Mouse (Mus musculus): ENCODE measurements around the gene Zfp316.

Zfp316 gene

DNA sequence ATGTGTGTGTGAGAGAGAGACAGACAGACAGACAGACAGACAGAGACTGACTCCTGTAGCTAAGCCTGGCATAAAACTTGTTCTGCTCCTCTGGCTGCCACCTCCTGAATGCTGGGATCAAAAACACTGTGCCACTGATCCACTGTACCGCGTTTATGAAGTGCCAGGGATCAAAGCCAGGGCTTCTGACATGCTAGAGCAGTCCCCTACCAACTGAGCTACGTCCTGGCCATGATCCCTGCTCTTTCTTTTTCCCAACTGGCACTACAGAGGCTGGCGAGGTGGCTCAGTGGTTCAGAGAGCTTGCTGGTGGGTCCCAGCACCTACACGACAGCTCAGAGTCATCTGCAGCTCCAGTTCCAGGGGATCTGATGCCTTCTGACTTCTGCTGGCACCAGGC lies 5.9 kb upstream of the Zfp316 start:
- no peak for DNase-seq

DNA sequence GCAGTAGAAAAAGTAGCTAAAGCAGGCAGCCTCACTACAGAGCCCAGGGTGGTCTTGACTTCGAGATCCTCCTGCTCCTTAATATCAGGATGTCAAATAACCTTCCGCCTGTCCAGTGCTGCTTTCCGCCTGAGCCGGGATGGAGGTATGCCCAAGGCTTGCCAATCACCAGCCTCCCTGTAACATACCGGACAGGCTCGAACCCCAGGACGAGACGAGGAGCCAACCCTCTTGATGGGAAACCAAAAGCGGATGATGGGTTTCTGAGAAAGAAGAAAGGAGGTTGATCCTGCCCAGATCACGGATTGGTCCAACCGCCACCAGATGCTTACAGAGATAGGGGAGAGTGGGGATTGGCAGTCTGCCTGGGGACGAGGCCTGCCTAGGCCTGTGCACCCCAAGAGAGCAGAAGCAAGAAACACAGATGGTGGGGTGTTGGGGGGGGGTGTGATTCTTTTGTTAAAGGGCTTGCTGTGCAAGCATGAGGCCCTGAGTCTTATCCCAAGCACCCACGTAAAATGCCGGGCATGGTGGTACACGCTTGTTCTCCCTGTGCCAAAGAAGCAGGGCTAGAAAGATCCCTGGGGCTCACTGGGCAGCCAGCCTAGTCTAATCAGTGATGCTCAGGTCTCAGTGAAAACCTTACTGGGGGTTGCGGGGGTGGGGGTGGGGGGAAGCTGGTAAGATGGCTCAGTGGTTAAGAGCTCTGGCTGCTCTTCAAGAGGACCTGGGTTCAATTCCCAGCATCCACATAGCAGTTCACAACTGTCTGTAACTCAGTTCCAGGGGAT lies 2.9 kb upstream of the Zfp316 start:
- no peak for DNase-seq

DNA sequence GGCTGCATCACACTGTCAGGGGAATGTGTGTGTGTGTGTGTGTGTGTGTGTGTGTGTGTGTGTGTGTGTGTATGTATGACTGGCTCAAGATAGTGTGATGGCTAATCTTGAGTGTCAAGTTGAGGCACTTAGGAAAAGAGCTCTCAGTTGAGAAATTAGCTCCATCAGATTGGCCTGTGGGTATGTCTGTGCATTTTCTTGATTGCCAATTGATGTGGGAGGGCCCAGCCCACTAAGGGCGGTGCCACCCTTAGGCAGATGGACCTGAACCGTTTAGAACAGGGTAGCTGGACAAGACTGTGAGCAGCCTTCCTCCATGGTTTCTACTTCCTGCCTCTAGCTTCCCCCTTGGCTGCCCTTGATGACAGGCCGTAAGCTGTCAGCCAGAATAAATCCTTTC lies 2.3 kb upstream of the Zfp316 start:
- no peak for DNase-seq

DNA sequence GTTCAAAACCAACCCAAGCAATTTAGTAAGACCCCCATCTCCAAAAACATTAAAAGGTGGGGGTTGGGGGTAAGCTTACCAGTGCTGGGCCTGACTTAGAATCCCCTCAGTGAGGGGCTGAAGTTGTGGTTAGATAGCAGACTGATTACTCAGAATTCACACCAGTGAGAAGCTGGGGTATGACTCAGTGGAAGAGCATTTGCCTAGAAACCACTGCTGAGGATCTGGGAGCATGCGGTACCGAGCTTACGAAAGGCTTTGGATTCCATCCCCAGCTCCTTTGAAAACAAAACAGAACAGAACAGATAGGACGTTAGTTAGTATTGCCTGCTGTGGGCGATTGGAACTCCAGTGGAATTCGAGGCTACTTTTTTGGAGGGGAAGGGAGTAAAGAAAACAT lies 1.8 kb upstream of the Zfp316 start:
- DNase-seq: no peak

DNA sequence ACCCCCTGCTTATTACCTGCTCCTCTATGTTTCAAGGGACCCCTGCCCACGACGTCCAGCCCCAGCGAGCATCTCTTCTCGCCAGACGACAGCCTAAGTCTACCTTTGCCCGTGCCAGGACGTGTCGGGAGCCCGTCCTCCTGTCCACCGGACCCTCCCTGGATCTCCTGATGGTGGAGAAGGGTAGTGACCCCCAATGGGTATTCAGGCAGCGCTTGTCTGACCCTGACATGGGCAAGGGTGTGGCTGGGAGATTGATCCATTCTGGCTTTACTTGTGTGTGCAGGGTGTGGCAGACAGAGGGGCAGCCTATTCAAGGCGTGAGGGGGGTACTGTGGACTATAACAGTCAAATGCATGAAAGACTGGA lies 313 bp upstream of the Zfp316 start:
- DNase-seq: no peak

DNA sequence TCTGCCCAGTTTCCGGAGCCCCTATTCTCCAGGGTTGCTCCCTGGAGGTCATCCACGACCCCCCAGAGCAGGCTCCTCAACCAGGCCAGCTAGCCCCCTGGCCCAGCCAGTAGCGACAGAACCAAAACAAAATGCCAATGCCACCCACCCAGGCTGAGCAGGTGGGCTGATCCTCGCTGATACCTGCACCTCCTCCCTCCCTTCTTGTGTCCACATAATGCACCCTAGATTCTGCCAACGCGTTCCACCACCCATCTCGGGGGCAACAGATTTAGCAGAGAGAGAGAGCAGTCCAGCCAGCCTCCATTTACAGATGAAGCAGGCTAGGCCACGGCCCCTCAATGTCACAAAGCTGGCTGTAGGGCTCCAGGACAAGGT lies 848 bp downstream of the Zfp316 start:
- DNase-seq: no peak

DNA sequence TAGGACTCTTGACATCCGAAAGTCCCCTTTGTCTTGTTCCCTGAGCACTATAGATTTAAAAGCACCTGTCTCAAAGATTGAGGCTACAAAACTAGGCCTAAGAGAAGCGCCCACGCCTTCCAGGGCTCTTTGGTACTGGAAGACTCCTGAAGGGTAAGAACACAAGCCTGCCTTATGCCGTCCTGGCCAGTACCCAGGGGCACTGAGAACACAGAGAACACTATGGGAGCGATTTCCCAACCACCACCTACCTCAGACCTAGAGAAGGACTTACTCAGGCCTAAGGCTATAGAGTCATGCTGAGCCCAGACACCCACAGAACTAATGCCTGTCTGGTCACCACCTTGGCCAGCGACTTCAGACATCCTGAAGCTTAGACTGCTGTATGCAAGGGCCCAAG lies 3.0 kb downstream of the Zfp316 start:
- DNase-seq: no peak

DNA sequence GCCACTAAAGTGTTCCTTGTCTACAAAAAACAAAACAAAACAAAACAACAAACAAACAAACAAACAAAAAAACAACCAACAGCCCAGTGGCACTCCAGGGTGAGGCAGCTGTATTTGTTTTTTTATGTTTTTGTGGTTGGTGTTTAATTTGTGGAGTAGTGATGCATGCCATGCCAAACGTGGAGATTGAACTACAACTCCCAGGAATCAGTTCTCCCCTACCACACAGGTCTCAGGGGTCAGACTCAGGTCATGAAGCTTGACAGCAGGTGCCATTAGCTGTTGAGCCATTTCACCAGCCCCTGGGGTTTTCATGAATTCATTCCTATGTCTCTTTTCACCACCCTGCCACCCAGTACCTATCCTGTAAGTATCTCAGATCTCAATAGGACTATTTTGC lies 4.4 kb downstream of the Zfp316 start:
- no peak for DNase-seq

DNA sequence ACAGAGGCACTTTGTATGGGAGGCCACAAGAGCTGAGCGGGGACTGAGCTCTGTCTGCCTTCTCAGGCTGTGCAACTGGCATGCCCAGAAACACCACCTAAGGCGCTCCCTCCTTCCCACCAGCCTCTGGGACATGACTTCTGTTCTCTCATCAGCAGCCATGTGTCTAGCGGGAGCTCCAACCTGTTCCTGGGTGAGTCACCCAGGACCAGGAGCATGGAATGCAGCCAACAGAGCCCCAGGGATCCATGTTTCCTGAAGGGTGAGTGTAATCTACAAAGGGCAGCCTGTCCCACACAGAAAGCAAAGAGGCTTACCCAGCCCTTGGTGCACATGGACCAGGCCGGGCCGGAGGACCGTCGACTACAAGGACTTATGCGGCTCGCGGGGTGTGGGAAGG lies 5.1 kb downstream of the Zfp316 start:
- DNase-seq: no peak

DNA sequence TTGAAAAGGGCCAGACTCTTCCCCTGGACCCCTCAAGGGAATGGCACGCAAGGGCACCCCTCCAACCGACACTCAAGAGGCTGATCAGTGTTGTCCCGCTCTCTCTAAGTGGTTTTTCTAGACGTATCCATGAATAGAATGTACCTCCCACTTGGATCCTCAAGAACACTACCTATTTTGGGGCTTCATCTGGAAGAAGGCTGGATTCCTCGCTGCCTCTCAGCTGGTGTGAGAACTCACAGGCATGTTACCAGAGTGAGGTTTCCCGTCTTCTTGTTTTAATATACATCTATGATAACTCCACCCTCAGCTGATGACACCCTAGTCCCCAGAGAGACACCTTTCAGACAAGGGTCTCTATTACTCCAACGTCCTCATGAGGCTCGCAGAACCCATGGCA lies 8.2 kb downstream of the Zfp316 start:
- DNase-seq: no peak

DNA sequence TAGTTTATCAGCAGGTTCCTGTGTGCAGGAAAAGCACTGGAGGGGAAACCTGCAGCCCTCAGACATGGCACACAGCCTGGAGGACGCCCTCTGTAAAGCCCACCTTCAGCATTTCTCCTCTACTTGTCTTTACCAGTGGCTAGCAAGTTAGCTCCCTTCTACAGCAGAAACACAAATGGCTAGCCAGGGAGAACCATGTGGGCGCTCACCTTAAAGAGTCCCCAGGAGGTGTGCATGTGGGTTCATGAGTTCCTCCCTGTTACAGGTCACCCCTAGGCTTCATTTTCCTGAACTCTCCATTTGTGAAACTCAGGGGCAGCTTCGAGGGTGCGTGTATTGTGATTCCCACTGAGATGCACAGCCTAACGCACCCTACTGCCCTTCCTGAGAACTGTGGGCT lies 14.0 kb downstream of the Zfp316 start:
- no peak for DNase-seq

DNA sequence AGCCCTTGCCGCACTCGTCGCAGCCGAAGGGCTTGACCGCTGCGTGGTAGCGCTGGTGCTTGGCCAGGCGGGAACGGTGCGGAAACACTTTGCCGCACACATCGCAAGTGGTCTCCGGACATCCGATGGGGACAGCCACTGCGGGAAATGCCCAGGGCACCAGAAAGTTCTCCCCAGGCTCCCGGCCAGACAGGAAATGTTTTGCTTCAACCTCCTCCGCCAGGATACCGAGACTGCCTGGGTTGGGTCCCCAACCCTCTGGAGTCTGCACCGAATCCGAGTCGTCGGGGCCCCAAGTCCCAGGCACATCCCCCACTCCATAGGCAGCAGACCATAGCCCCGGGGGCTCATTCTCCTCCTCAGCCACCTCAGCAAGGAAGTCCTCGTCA lies 14.7 kb downstream of the Zfp316 start:
- DNase-seq: no peak

DNA sequence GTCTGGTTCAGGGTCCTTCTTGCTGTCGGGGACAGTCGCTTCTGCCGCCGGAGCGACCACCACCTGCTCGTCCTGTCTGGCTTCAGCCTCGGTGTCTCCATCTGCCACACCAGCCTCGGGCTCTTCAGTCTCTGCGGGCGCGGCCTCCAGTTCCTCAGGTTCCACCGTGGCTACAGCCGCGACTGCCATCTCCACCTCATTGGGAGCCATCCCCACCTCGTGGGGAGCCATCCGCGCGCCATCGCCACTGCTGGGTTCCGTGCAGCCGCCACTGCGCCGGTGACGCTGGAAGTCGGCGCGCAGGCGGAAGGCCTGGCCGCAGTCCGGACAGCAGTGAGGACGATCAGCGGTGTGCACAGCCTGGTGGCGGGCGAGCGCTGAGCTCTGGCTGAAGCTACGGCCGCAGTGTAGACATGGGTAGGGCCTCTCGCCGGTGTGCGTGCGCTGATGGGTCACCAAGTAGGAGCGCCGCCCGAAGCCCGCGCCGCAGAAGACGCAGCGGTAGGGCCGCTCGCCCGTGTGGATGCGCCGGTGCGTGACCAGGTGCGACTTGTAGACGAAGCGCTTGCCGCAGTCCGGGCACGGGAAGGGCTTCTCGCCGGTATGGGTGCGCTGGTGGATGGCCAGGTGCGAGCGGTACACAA lies 15.2 kb downstream of the Zfp316 start:
- DNase-seq: no peak

DNA sequence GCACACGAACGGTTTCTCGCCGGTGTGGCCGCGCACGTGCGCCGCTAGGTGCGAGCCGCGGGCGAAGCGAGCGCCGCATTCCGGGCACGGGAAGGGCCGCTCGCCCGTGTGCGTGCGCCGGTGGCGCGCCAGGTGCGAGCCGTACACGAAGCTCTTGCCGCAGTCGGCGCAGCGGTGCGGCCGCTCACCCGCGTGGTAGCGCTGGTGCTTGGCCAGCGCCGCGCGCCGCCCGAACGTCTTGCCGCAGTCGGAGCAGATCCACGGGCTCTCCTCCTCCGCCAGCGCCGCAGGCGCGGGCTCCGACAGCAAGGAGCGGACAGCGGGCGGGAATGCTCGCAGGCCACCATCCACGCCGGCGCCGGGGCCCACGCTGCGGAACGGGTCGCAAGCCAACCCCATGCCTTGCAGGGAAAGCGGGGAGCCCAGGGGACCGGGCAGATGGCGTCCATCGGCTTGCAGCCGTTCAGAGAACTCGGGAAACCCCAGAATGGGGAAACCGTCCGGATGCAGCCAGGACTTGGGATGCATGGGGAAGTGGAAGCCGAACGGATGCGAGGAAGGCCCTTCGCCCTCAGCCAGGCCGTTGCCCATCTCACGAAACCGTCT lies 15.8 kb downstream of the Zfp316 start:
- DNase-seq: no peak

DNA sequence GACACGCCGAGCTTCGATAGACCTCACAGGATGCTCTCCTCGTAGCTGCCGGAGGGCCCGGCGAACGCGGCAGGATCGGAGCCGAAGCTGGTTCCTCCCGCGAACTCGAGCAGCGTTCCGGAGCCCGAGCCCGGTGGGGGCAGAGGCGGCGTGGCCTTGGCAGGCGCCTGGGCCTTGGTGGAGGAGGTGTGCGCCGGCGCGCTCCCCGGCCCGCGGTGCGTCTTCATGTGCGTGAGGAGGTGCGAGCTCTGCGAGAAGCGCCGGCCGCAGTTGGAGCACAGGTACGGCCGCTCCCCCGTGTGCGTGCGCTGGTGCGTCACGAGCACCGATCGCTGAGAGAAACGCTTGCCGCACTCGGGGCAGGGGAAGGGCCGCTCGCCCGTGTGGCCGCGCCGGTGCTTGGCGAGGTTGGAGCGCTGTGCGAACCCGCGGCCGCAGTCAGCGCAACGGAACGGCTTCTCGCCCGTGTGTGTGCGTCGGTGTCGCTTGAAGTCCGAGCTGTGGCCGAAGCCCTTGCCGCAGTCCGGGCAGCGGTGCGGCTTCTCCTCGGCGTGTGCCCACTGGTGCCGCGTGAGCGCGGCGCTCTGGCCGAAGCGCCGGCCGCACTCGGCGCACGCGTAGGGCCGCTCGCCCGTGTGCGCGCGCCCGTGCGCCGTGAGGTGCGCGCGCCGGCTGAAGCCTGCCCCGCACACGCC lies 16.5 kb downstream of the Zfp316 start:
- no peak for DNase-seq

DNA sequence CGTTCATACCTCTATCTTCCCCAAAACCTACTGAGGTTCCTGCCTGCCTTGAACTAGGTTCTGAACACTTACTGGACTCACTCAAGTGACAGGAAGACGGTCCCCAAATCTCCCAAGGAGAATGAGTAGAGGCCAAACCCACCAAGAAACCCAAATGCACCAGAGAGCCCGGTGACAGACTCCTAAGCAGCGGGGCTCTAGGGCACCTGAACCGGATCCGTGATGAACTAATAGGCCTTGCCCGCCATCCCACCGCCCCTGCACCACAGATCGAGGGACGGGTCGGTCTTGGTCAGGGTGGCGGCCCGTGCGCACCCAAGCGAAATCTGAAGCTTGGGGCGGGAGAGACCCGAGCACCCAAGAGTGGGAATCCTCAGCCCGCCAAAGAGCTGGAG lies 17.0 kb downstream of the Zfp316 start:
- DNase-seq: no peak

DNA sequence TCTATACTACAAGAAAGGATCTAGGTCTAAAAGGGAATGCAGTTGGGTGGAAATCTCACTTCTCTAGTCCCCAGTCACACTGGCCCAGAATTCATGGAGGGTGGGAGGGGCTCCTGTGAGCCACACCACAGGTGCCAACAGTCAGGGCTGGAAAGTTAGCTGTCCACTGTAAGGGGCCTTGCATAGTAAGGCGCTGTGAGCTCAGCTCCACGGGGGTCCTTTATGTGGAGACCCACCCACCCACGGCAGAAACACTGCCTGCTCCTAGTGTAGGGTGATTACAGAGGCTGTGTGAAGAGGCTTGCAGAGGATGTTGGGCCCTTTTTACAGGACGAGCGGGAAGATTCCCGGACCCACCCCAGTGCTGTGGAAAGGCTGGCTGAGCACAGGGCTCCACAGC lies 17.8 kb downstream of the Zfp316 start:
- no peak for DNase-seq

DNA sequence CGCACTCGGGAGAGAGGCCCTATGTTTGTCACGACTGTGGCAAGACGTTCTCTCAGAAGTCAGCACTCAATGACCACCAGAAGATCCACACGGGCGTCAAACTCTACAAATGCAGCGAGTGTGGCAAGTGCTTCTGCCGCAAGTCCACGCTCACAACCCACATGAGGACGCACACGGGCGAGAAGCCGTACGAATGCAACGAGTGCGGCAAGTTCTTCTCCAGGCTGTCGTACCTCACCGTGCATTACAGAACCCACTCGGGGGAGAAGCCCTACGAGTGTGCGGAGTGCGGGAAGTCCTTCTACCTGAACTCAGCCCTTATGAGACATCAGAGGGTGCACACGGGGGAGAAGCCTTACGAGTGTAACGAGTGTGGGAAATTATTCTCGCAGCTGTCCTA lies 24.9 kb downstream of the Zfp316 start:
- DNase-seq: no peak

DNA sequence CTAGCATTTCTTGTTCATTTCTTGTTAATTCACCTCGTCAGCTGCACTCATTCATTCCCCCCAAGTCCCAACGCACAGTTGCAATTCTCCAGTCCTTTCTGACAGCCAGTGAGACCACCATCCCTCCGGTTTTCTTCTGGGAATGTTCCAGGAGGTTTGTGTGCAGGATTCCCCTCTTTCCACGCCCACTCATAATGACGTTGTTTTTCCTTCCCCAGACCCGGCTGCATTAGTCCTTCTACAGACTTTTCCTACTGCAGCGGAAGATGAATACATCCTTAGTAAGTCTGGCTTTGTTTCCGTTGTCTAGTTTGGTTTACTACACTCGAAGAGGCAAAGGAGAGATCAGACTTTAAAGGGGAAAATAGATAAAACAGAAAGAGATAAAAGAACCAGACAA lies 33.8 kb downstream of the Zfp316 start:
- DNase-seq: no peak

DNA sequence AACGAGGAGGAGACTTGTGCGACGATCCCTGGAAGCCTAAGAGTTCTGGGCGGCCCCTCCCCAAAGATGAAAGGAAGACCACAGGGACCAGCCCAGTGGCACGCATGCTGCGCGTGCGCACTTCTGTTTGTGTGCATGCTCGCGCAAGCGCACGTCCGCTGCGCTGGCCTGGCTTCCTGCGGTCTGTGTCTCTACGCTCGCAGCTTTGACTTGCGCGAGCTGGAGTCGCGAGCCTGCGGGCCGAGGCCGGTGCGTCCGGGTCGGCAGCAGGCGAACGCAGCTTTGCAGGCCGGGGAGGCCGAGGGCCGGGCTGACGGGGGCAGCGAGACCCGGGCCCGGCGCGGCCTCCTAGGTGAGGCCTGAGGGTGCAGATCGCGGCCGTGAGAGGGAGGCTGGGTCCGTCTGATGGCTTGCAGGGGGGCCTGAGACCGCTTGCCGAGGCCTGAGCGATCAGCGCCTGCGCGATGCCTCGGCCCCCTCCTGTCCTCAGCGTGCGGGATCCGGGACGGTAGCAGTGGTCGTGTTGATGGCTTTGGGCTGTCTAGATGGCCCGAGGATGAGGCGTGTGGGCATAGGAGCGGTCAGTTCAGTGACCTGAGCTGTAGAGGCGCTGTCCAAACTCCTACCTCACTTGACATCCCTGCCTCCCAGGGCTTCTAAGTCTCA lies 34.7 kb downstream of the Zfp316 start, which contains the start of gene Zfp12:
Zfp12 (plus strand) TSS at position 136 of the 666 bp plus-strand sequence.
- peak; percentile 95 to 98 for DNase-seq

DNA sequence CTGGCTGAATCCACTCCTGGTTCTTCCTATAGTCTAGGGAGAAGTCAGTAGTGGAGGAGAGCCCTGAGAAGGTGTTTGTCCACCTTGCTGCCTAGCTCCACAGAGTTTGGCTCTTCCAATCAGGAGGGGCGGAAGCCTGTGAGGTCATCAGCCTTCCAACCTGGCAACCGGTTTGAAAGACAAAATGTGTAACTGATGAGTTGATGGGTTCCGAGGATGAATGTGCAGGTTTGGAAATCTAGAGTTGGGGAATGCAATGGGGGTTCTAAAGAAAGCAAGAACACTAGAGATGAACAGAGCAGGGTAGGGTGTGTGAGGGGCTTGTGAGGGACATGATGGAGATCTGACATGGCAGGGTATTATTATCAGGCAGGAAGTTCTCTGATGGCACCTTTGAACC lies 43.0 kb downstream of the Zfp316 start, which contains the start of gene Spdye4a:
Spdye4a (minus strand) TSS at position 101 of the 400 bp plus-strand sequence.
- DNase-seq: no peak

DNA sequence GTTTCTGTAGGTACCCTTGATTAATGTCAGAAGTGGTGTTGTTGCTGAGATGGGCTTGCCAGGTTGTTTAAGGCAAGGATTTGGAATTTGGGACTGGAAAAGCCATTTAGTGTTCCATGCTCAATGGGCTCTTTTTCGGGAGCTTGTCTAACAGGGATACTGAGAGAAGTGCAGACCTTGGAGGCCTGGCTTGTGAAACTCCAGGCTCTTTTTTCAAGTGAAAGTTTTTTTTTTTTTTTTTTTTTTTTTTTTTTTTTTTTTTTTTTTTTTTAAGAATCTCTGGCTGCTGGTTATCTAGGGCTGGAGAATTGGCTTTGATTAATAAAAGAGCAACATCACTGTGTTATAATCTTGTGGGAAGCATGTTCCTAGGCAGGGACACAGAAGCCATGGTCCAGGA lies 47.5 kb downstream of the Zfp316 start:
- DNase-seq: no peak

DNA sequence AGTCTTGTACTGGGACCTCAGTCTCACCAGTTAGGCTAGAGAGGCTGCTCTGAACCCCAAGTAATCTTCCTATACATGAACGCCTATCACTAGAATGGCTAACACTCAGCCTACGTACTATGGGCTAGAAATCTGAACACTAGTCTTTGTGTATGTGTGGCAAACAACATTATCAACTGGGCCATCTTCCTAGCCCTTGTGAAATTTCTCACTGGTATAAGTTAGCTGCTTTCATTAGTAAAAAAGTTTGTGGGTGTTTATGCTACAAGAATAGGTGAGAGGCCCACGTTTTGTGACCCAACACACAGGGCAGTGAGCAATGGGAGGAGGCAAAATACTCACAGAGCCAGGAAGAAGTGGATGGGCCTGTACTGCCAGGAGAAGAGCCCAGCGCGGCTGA lies 48.8 kb downstream of the Zfp316 start:
- DNase-seq: no peak
